Mouse (Mus musculus): ENCODE data around the gene Neurl1a.
A peak's percentile ranks its signal among the peaks of the same experiment; 100 is the strongest.

Gene Neurl1a

GRCm38 (mm10) chr19:47167617-47168214 lies 10.9 kb upstream of the Neurl1a start:
- DNase-seq (ENCODE audit: inconsistent age in 2 of 2, low spot score in 1 of 2) = no peak

- peak; percentile 42 to 83 for DNase-seq (ENCODE audit: inconsistent age in 2 of 2, low spot score in 1 of 2)
Measured at GRCm38 (mm10) chr19:47168223-47168622, 10.4 kb upstream of the Neurl1a start.

GRCm38 (mm10) chr19:47168793-47169412 lies 9.7 kb upstream of the Neurl1a start:
- DNase-seq (ENCODE audit: inconsistent age in 2 of 2, low spot score in 1 of 2) = peak; percentile 80 to 95

GRCm38 (mm10) chr19:47174515-47174914 lies 4.1 kb upstream of the Neurl1a start:
- DNase-seq (ENCODE audit: inconsistent age in 2 of 2, low spot score in 1 of 2) = peak in 1 of 2 experiments; percentile 62

GRCm38 (mm10) chr19:47175472-47175871 lies 3.1 kb upstream of the Neurl1a start:
- no peak for DNase-seq (ENCODE audit: inconsistent age in 2 of 2, low spot score in 1 of 2)

- peak in 1 of 2 experiments; percentile 57 for DNase-seq (ENCODE audit: inconsistent age in 2 of 2, low spot score in 1 of 2)
Measured at GRCm38 (mm10) chr19:47176916-47177505, 1.6 kb upstream of the Neurl1a start.

- DNase-seq (ENCODE audit: inconsistent age in 2 of 2, low spot score in 1 of 2) = peak; percentile 41 to 76
Measured at GRCm38 (mm10) chr19:47178001-47178400, 619 bp upstream of the Neurl1a start.

GRCm38 (mm10) chr19:47179272-47179809 lies 721 bp downstream of the Neurl1a start:
- peak; percentile 46 to 78 for DNase-seq (ENCODE audit: inconsistent age in 2 of 2, low spot score in 1 of 2)

GRCm38 (mm10) chr19:47180011-47180410 lies 1.4 kb downstream of the Neurl1a start:
- DNase-seq (ENCODE audit: inconsistent age in 2 of 2, low spot score in 1 of 2) = peak in 1 of 2 experiments; percentile 27

- no peak for DNase-seq (ENCODE audit: inconsistent age in 2 of 2, low spot score in 1 of 2)
Measured at GRCm38 (mm10) chr19:47184221-47184620, 5.6 kb downstream of the Neurl1a start.

GRCm38 (mm10) chr19:47184736-47185135 lies 6.1 kb downstream of the Neurl1a start:
- DNase-seq (ENCODE audit: inconsistent age in 2 of 2, low spot score in 1 of 2) = no peak

- peak in 1 of 2 experiments; percentile 25 for DNase-seq (ENCODE audit: inconsistent age in 2 of 2, low spot score in 1 of 2)
Measured at GRCm38 (mm10) chr19:47186514-47187275, 8.1 kb downstream of the Neurl1a start.

- peak; percentile 24 to 38 for DNase-seq (ENCODE audit: inconsistent age in 2 of 2, low spot score in 1 of 2)
Measured at GRCm38 (mm10) chr19:47188515-47189128, 10.0 kb downstream of the Neurl1a start.

GRCm38 (mm10) chr19:47192158-47192557 lies 13.5 kb downstream of the Neurl1a start:
- DNase-seq (ENCODE audit: inconsistent age in 2 of 2, low spot score in 1 of 2) = no peak

GRCm38 (mm10) chr19:47198671-47199350 lies 20.2 kb downstream of the Neurl1a start:
- DNase-seq (ENCODE audit: inconsistent age in 2 of 2, low spot score in 1 of 2) = no peak

GRCm38 (mm10) chr19:47201972-47202371 lies 23.4 kb downstream of the Neurl1a start:
- no peak for DNase-seq (ENCODE audit: inconsistent age in 2 of 2, low spot score in 1 of 2)

- no peak for DNase-seq (ENCODE audit: inconsistent age in 2 of 2, low spot score in 1 of 2)
Measured at GRCm38 (mm10) chr19:47202429-47202828, 23.8 kb downstream of the Neurl1a start.

GRCm38 (mm10) chr19:47203042-47203441 lies 24.4 kb downstream of the Neurl1a start:
- DNase-seq (ENCODE audit: inconsistent age in 2 of 2, low spot score in 1 of 2) = no peak

GRCm38 (mm10) chr19:47204653-47205052 lies 26.0 kb downstream of the Neurl1a start:
- no peak for DNase-seq (ENCODE audit: inconsistent age in 2 of 2, low spot score in 1 of 2)

GRCm38 (mm10) chr19:47206126-47206525 lies 27.5 kb downstream of the Neurl1a start:
- DNase-seq (ENCODE audit: inconsistent age in 2 of 2, low spot score in 1 of 2) = no peak
